Mouse (Mus musculus) cerebellum, adult 8-10 months (tissue): ENCODE data around the gene Prr30.
"Not testable (repeated sequence)": the region's sequence is repeated elsewhere in the genome, so short reads cannot be mapped to it uniquely, and the experiment has no call there.

Experiments
- DNase-seq: peaks from one replicate; pipeline ENCODE4 v3.0.0; 2022

The Prr30 gene

GRCm38 (mm10) chr14:101200230-101200629 lies at the start of gene Prr30:
TSS of gene Prr30 (minus strand) at chr14:101200330.
- DNase-seq = no peak

- no peak for DNase-seq
Observed at GRCm38 (mm10) chr14:101246793-101247192, 46.7 kb upstream of the Prr30 start.

- no peak for DNase-seq
Observed at GRCm38 (mm10) chr14:101245706-101246105, 45.6 kb upstream of the Prr30 start.

GRCm38 (mm10) chr14:101244441-101244840 lies 44.3 kb upstream of the Prr30 start:
- not testable (repeated sequence) for DNase-seq

GRCm38 (mm10) chr14:101237965-101238364 lies 37.8 kb upstream of the Prr30 start:
- no peak for DNase-seq

- no peak for DNase-seq
Observed at GRCm38 (mm10) chr14:101229068-101229467, 28.9 kb upstream of the Prr30 start.

GRCm38 (mm10) chr14:101222319-101222718 lies 22.2 kb upstream of the Prr30 start:
- no peak for DNase-seq

- DNase-seq = no peak
Observed at GRCm38 (mm10) chr14:101172258-101172657, 27.9 kb downstream of the Prr30 start.
